Mouse (Mus musculus): ENCODE results near the gene Nol8.

DNA sequence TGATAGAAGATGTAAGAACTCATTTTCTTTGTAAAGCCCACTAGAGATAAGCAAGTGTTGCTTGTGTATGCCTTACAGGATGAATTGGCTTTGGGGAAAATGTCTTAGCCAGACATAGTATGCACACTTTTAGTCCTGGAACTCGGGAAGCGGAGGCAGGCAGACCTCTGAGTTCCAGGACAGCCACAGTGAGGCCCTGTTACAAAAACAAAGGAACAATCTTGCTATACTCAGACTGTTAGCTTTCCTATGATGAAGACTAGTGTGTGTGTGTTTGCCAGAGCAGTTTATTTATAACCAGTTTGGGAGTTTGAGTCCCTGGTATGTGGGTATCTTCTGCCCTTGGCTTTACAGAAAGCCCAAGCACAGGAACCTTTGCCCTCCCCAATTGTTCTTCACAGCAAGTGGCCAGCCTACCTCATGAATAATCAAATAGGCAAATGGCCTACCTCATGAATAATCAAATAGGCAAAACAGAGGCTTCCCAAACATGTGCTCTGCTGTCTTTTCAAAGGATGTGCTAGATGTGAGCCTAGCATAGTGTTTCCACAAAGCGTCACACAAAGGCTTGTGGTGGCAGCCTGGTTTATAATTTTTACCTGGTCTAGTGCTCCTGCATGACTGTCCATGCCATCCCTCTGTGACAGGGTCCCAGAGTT is 53.3 kb downstream of the Nol8 start:
- TF ChIP-seq CTCF (IDR thresholded peaks at IDR 0.05; ENCODE audit: extremely low read depth, insufficient read length, insufficient replicate concordance, low read depth, low read length), result no peak
- no peak for TF ChIP-seq POLR2A (IDR thresholded peaks at IDR 0.05; ENCODE audit: low read depth, low read length)

All from small intestine, adult 2 months (tissue).